Mouse (Mus musculus) adrenal gland, adult 8-10 months (tissue): Measurements from ENCODE around the gene Maats1. TPM values are rescaled to one million over a fixed set of nuclear protein-coding genes. Genes with fewer than 3 reads are reported as not detected.
"Not testable (repeated sequence)": the region's sequence is repeated elsewhere in the genome, so short reads cannot be mapped to it uniquely, and the experiment has no call there.

Experiments used
- DNase-seq: peaks from one replicate; pipeline ENCODE4 v3.0.0; 2022
- total RNA-seq, 4 experiments: library from RNA; stranded (reverse); gene quantifications; 2 replicates each; pipeline ENCODE4 v1.2.4; 2022

Gene Maats1
- total RNA-seq, 4 experiments from 2014 or later, result 0.38 to 1.0 (median 0.46) TPM

- no peak for DNase-seq
Measured at GRCm38 (mm10) chr16:38348217-38348761, 6.3 kb upstream of the Maats1 start.

GRCm38 (mm10) chr16:38347588-38347987 lies 5.6 kb upstream of the Maats1 start:
- DNase-seq, result no peak

- DNase-seq, result peak; percentile 94
Measured at GRCm38 (mm10) chr16:38346529-38347325, 4.8 kb upstream of the Maats1 start, which contains the start of the genes Cox17 and Gm21987. Gene Cox17 (plus strand): TSS chr16:38346991. Gene Gm21987 (plus strand): TSS chr16:38347040.

- no peak for DNase-seq
Measured at GRCm38 (mm10) chr16:38344941-38345725, 3.2 kb upstream of the Maats1 start.

GRCm38 (mm10) chr16:38338077-38338476 lies 3.9 kb downstream of the Maats1 start:
- DNase-seq, result not testable (repeated sequence)

- DNase-seq, result no peak
Measured at GRCm38 (mm10) chr16:38334431-38334830, 7.5 kb downstream of the Maats1 start.

- no peak for DNase-seq
Measured at GRCm38 (mm10) chr16:38329340-38329739, 12.6 kb downstream of the Maats1 start.

- DNase-seq, result no peak
Measured at GRCm38 (mm10) chr16:38326778-38327397, 15.1 kb downstream of the Maats1 start.

GRCm38 (mm10) chr16:38324311-38324710 lies 17.6 kb downstream of the Maats1 start:
- no peak for DNase-seq

GRCm38 (mm10) chr16:38321452-38321935 lies 20.4 kb downstream of the Maats1 start:
- no peak for DNase-seq

GRCm38 (mm10) chr16:38319087-38319486 lies 22.9 kb downstream of the Maats1 start:
- no peak for DNase-seq

- no peak for DNase-seq
Measured at GRCm38 (mm10) chr16:38318492-38318891, 23.5 kb downstream of the Maats1 start.

GRCm38 (mm10) chr16:38308195-38308594 lies 33.7 kb downstream of the Maats1 start:
- no peak for DNase-seq

GRCm38 (mm10) chr16:38307651-38308050 lies 34.3 kb downstream of the Maats1 start:
- DNase-seq, result no peak

GRCm38 (mm10) chr16:38307221-38307605 lies 34.7 kb downstream of the Maats1 start:
- no peak for DNase-seq

- no peak for DNase-seq
Measured at GRCm38 (mm10) chr16:38306571-38307220, 35.2 kb downstream of the Maats1 start.

- DNase-seq, result peak; percentile 64
Measured at GRCm38 (mm10) chr16:38304460-38305194, 37.3 kb downstream of the Maats1 start.

GRCm38 (mm10) chr16:38302367-38302766 lies 39.6 kb downstream of the Maats1 start:
- DNase-seq, result no peak

GRCm38 (mm10) chr16:38298410-38298809 lies 43.5 kb downstream of the Maats1 start:
- DNase-seq, result no peak

GRCm38 (mm10) chr16:38295349-38295930 lies 46.5 kb downstream of the Maats1 start:
- no peak for DNase-seq
